Mouse (Mus musculus): Measurements from ENCODE around the gene P3h4. TPM values are rescaled to one million over a fixed set of nuclear protein-coding genes. Genes with fewer than 3 reads are reported as not detected.

P3h4 gene
- polyA plus RNA-seq, 1 experiment from 2014 or later: 21.2 TPM

DNA sequence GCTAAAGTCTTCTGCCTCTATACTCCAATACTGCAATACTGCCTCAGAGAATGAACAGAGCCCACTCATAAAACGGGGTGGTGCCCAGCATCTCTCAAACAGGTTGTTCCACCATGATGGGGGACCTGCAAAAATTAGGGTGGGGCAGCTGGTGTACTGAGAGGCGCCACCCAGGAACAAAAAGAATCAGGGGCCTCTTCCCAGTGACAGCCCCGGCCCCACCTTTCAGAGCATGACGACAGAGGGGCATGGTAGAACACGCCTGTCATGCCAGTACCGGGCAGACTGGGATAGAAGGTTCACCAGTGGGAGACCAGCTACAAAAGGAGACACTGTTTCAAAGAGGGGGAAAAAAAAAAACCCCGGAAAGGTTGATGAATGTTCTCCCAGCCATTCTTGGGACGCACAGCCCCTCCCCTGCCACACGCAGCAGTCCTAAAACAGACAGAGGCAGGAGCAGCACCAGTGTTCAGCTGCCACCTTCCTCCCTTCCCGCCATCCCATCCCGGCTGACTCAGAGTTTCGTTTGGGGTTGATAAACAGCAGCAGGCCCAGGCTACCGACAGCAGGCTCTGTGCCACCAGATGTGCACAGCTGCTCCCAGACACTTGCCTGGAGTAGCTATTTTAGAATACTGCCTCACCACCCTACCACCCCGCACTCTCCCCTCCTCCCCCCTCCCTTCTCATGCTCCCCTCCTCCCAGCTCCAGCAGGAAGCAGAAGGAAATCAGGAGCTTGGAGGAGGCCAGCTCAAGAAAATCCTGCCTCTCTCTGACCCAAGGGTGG is 26.9 kb downstream of the P3h4 start:
- H3K4me1 ChIP-seq (replicated peaks): peaks cover 24% of the 10 kb centered on the region
- 48% methylated on average over 14 of the region's 14 CpGs for WGBS
- H3K4me2 ChIP-seq: no peak overlapping the region
- no peak for ATAC-seq (ENCODE audit: low FRiP score, low read depth)
- H3K27me3 ChIP-seq: no peaks in the 10 kb centered on the region
- H3K9me3 ChIP-seq: no peaks in the 10 kb centered on the region
- H3K9ac ChIP-seq: no peak overlapping the region
- H3K36me3 ChIP-seq: peaks cover 27% of the 10 kb centered on the region
- no peak overlapping the region; the same call in 1 of the 2 replicates for H3K27ac ChIP-seq (replicated peaks)
- no peak overlapping the region for H3K4me3 ChIP-seq

GRCm38 (mm10) chr11:100387111-100387510 is 27.5 kb downstream of the P3h4 start:
- Histone ChIP-seq H3K4me1 (replicated peaks) (peaks cover 22% of the 10 kb centered on the region), H3K4me3 (no peak overlapping the region), H3K27me3 (no peaks in the 10 kb centered on the region), H3K9ac (no peak overlapping the region), H3K9me3 (no peaks in the 10 kb centered on the region), H3K4me2 (no peak overlapping the region), H3K36me3 (peaks cover 32% of the 10 kb centered on the region), H3K27ac (replicated peaks) (no peak overlapping the region)
- ATAC-seq (ENCODE audit: low FRiP score, low read depth): no peak
- 85% methylated on average over 6 of the region's 6 CpGs for WGBS

DNA sequence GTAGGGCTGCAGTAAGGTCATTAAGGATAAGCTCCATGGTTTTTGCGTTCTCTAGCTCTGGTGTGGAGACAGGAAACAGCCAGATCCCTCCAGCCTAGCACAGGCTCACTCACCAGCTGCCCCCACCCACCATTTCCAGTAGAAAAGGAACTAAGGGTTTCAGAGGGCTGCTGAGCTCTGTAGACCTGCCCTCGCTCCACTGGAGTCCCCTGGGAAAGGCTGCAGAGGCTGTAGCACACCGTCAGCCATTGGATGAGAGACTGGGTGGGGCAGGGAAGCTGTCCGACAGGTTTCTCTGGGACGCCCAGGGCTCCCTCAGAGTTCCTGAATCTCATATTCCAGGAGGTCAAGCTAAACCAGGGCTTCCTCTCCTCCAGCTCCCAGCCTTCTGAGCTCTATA is 28.1 kb downstream of the P3h4 start:
- H3K27ac ChIP-seq (replicated peaks): no peak overlapping the region
- H3K36me3 ChIP-seq: peaks cover 37% of the 10 kb centered on the region
- peaks cover 22% of the 10 kb centered on the region for H3K4me1 ChIP-seq (replicated peaks)
- no peak for ATAC-seq (ENCODE audit: low FRiP score, low read depth)
- WGBS: 49% methylated on average over 5 of the region's 5 CpGs
- H3K4me2 ChIP-seq: no peak overlapping the region
- H3K9ac ChIP-seq: no peak overlapping the region
- no peak overlapping the region for H3K4me3 ChIP-seq
- H3K27me3 ChIP-seq: no peaks in the 10 kb centered on the region
- no peaks in the 10 kb centered on the region for H3K9me3 ChIP-seq

GRCm38 (mm10) chr11:100385016-100385415 is 29.6 kb downstream of the P3h4 start:
- H3K4me1 ChIP-seq (replicated peaks): peaks cover 13% of the 10 kb centered on the region
- H3K4me2 ChIP-seq: no peak overlapping the region
- no peaks in the 10 kb centered on the region for H3K27me3 ChIP-seq
- 91% methylated on average over 3 of the region's 3 CpGs for WGBS
- H3K9me3 ChIP-seq: no peaks in the 10 kb centered on the region
- no peak overlapping the region for H3K4me3 ChIP-seq
- ATAC-seq (ENCODE audit: low FRiP score, low read depth): no peak
- no peak overlapping the region for H3K27ac ChIP-seq (replicated peaks)
- H3K36me3 ChIP-seq: peaks cover 50% of the 10 kb centered on the region
- no peak overlapping the region for H3K9ac ChIP-seq

- no peak for ATAC-seq (ENCODE audit: low FRiP score, low read depth)
- Histone ChIP-seq H3K4me2 (no peak overlapping the region), H3K4me1 (replicated peaks) (peaks cover 1% of the 10 kb centered on the region), H3K27ac (replicated peaks) (no peak overlapping the region), H3K9me3 (no peaks in the 10 kb centered on the region), H3K27me3 (no peaks in the 10 kb centered on the region), H3K4me3 (no peak overlapping the region), H3K9ac (no peak overlapping the region), H3K36me3 (peaks cover 65% of the 10 kb centered on the region)
- WGBS: 79% methylated on average over 6 of the region's 6 CpGs
Observed at GRCm38 (mm10) chr11:100382682-100383081, 32.0 kb downstream of the P3h4 start.

GRCm38 (mm10) chr11:100379311-100379710 is 35.3 kb downstream of the P3h4 start:
- H3K36me3 ChIP-seq: peaks cover 73% of the 10 kb centered on the region
- H3K4me3 ChIP-seq: no peak overlapping the region
- ATAC-seq (ENCODE audit: low FRiP score, low read depth): no peak
- no peak overlapping the region for H3K27ac ChIP-seq (replicated peaks)
- 88% methylated on average over 4 of the region's 4 CpGs for WGBS
- no peaks in the 10 kb centered on the region for H3K9me3 ChIP-seq
- H3K27me3 ChIP-seq: no peaks in the 10 kb centered on the region
- H3K4me1 ChIP-seq (replicated peaks): no peaks in the 10 kb centered on the region
- H3K4me2 ChIP-seq: no peak overlapping the region
- no peak overlapping the region for H3K9ac ChIP-seq

- Histone ChIP-seq H3K27ac (replicated peaks) (no peak overlapping the region), H3K9ac (no peak overlapping the region), H3K4me3 (no peak overlapping the region), H3K4me1 (replicated peaks) (no peaks in the 10 kb centered on the region), H3K9me3 (no peaks in the 10 kb centered on the region), H3K4me2 (no peak overlapping the region), H3K36me3 (peaks cover 76% of the 10 kb centered on the region), H3K27me3 (no peaks in the 10 kb centered on the region)
- ATAC-seq (ENCODE audit: low FRiP score, low read depth): no peak
- 92% methylated on average over 5 of the region's 5 CpGs for WGBS
Observed at GRCm38 (mm10) chr11:100378446-100378845, 36.2 kb downstream of the P3h4 start.

- no peak overlapping the region for H3K27ac ChIP-seq (replicated peaks)
- H3K36me3 ChIP-seq: peaks cover 76% of the 10 kb centered on the region
- H3K4me1 ChIP-seq (replicated peaks): no peaks in the 10 kb centered on the region
- no peaks in the 10 kb centered on the region for H3K27me3 ChIP-seq
- H3K4me2 ChIP-seq: no peak overlapping the region
- WGBS: 98% methylated on average over 14 of the region's 14 CpGs
- H3K9me3 ChIP-seq: no peaks in the 10 kb centered on the region
- no peak for ATAC-seq (ENCODE audit: low FRiP score, low read depth)
- H3K4me3 ChIP-seq: no peak overlapping the region
- no peak overlapping the region for H3K9ac ChIP-seq
Observed at GRCm38 (mm10) chr11:100377989-100378388, 36.6 kb downstream of the P3h4 start.

- H3K4me1 ChIP-seq (replicated peaks): no peaks in the 10 kb centered on the region
- no peak overlapping the region for H3K4me3 ChIP-seq
- no peaks in the 10 kb centered on the region for H3K27me3 ChIP-seq
- H3K4me2 ChIP-seq: no peak overlapping the region
- H3K9me3 ChIP-seq: no peaks in the 10 kb centered on the region
- no peak for ATAC-seq (ENCODE audit: low FRiP score, low read depth)
- no peak overlapping the region for H3K27ac ChIP-seq (replicated peaks)
- peaks cover 72% of the 10 kb centered on the region for H3K36me3 ChIP-seq
- no peak overlapping the region for H3K9ac ChIP-seq
- 92% methylated on average over 21 of the region's 21 CpGs for WGBS
Observed at GRCm38 (mm10) chr11:100376746-100377389, 37.8 kb downstream of the P3h4 start.

DNA sequence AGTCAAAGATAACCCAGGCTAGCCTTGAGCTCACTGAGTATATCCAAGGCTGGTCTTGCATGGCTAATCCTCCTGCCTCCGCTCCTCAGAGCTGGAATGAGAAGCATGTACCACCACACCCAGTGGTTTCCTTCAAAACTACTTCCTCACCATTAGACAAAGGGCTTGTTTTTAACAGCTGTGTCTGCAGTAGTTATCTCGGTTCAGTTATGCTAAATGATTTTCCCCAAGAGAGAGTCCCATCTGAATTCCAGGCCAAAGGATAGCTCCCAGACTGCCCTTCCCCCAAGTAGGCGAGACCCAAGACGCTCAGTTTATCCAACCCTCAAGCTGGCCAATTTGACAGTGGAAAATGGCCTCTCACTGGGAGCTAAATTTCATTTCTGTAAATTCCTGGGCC is 38.6 kb downstream of the P3h4 start:
- H3K36me3 ChIP-seq: peaks cover 65% of the 10 kb centered on the region
- no peak for ATAC-seq (ENCODE audit: low FRiP score, low read depth)
- no peaks in the 10 kb centered on the region for H3K27me3 ChIP-seq
- no peak overlapping the region for H3K27ac ChIP-seq (replicated peaks)
- no peak overlapping the region for H3K9ac ChIP-seq
- WGBS: 75% methylated on average over 4 of the region's 4 CpGs
- no peak overlapping the region for H3K4me3 ChIP-seq
- H3K4me2 ChIP-seq: no peak overlapping the region
- H3K9me3 ChIP-seq: no peaks in the 10 kb centered on the region
- H3K4me1 ChIP-seq (replicated peaks): no peaks in the 10 kb centered on the region

DNA sequence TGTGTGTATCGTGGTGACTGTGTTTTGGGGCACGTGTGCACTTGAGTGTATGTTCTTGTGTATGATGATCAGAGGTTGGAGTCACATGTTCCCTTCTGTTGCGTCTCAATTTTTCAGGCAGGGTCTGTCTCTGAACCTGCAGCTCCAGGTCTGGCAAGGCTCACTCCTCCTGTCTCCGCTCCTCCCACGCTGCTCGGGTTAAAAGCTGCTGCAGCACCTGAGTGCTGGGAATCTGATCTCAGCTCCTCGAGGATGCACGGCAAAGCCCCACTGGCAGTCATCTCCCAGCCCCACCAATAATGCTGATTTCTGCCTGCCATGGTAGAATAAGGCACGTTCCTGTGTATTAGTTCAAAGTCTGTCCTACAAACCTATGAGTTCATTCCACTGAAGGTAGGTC is 39.5 kb downstream of the P3h4 start:
- no peak overlapping the region for H3K9ac ChIP-seq
- ATAC-seq (ENCODE audit: low FRiP score, low read depth): no peak
- no peaks in the 10 kb centered on the region for H3K9me3 ChIP-seq
- no peak overlapping the region for H3K4me2 ChIP-seq
- 86% methylated on average over 9 of the region's 9 CpGs for WGBS
- no peaks in the 10 kb centered on the region for H3K4me1 ChIP-seq (replicated peaks)
- H3K27me3 ChIP-seq: no peaks in the 10 kb centered on the region
- H3K4me3 ChIP-seq: no peak overlapping the region
- peaks cover 57% of the 10 kb centered on the region for H3K36me3 ChIP-seq
- no peak overlapping the region for H3K27ac ChIP-seq (replicated peaks)

DNA sequence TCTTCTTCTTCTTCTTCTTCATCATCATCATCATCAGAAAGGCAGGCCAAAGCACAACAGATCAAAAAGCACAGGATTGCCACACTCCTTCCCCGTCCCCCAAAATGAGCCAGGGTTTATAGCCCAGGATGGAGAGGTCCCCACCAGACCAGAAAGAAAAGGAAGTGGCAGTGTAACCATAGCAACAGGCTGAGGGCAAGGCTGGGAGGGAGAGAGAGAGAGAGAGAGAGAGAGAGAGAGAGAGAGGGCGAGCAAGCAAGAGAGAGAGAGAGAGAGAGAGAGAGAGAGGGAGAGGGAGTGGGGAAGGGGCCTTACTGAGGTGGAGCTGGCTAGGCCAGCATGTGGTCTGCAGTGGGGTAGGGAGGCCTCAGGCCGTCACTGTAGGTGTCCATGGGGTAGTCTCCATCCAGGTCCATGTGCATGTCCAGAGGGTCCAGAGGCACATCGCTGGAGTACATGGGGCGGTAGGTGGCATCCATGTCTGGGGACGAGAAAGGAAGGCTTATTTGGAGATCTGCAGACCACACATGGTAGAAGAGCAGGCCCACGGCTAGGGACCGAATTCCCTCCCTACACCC is 42.6 kb downstream of the P3h4 start:
- no peak overlapping the region for H3K4me3 ChIP-seq
- H3K9me3 ChIP-seq: no peaks in the 10 kb centered on the region
- H3K9ac ChIP-seq: no peak overlapping the region
- no peak overlapping the region for H3K4me2 ChIP-seq
- WGBS: 55% methylated on average over 7 of the region's 8 CpGs
- ATAC-seq (ENCODE audit: low FRiP score, low read depth): peak; percentile 57; the same call in 1 of the 2 replicates
- H3K4me1 ChIP-seq (replicated peaks): no peaks in the 10 kb centered on the region
- no peaks in the 10 kb centered on the region for H3K27me3 ChIP-seq
- peaks cover 37% of the 10 kb centered on the region for H3K36me3 ChIP-seq
- H3K27ac ChIP-seq (replicated peaks): no peak overlapping the region
